Mouse (Mus musculus) kidney, postnatal 14 days (tissue): ENCODE data around the gene Narfl.
A peak's percentile ranks its signal among the peaks of the same experiment; 100 is the strongest.
"Not testable (repeated sequence)": the region's sequence is repeated elsewhere in the genome, so short reads cannot be mapped to it uniquely, and the experiment has no call there.

ENCODE experiments used
- DNase-seq: peaks from one replicate; pipeline ENCODE4 v3.0.0; 2022; ENCODE audit warnings: mixed read lengths

The Narfl gene

DNA sequence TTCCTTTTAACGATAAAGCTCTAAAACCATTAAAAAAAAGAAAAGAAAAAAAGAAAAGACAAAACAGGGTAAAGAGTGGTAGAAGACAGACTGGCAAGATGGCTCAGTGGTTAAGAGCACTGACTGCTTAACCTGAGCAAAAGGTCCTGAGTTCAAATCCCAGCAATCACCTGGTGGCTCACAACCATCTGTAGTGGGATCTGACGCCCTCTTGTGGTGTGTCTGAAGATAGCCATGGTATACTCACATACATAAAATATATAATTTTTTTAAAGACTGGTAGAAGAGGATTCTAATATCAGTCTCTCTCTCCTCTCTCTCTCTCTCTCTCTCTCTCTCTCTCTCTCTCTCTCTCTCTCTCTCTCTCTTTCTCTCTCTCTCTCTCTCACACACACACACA is 33.9 kb downstream of the Narfl start:
- DNase-seq: not testable (repeated sequence)

DNA sequence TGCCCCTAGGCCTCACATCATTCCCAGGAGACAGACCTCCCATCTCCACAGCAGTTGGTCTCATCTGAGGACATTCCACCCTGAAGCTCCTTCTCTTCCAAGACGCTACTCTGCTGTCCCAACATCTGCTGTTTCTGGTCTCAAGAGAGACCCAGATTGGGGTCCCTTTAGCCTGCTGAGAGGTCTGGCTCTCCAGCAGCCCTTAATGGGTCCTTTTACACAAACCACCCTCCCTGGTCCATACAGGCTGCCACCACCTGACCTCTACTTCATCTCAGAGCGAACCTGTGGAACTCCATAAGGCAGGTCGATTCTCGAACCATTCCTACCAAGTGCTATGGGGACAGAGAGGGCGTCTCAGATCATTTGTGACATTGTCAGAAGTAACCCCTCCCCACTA is 34.5 kb downstream of the Narfl start:
- no peak for DNase-seq

DNA sequence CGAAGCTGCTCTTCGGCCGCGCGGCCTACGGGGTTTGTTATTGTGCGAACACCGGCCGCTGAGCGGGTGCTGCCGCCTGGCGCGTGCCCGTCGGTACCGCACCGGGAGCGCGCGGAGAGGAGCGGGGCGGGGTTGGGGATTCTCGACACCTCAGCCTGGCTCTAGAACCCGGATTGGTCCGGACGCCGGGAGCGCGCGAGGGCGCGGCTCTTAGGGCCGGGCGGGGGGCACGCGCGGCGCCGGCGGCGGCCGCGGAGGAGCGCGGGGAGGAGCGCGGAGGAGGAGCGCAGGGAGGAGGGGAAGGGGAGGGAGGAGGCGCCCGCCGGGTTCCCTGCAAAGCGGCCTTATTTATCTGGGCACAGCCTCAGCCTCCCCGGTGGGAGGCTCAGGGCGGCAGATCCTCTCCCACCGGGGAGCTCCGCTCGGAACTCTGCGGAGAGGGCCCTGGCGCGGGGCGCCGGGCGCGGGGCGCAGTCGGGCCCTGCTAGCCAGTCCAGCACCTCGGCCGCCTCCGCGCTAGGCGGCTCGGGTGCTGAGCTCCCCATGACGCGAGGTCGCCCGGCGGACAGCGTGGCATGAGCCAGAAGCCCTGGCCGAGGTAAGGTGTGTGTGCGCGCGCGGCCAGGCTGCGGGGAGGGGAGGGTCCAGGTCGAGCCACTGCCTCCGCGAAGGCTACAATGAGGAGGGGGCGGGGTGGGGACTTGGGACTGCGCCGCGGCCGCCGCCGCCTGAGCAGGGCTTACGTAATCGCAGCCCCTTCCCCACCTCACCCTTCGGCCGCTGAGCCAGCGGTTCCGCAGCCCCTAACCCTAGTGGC is 35.4 kb downstream of the Narfl start, which contains the start of gene Fbxl16:
Gene Fbxl16, plus strand, starts transcription at position 297 of the 817 bp plus-strand sequence.
- peak; percentile 84 for DNase-seq

DNA sequence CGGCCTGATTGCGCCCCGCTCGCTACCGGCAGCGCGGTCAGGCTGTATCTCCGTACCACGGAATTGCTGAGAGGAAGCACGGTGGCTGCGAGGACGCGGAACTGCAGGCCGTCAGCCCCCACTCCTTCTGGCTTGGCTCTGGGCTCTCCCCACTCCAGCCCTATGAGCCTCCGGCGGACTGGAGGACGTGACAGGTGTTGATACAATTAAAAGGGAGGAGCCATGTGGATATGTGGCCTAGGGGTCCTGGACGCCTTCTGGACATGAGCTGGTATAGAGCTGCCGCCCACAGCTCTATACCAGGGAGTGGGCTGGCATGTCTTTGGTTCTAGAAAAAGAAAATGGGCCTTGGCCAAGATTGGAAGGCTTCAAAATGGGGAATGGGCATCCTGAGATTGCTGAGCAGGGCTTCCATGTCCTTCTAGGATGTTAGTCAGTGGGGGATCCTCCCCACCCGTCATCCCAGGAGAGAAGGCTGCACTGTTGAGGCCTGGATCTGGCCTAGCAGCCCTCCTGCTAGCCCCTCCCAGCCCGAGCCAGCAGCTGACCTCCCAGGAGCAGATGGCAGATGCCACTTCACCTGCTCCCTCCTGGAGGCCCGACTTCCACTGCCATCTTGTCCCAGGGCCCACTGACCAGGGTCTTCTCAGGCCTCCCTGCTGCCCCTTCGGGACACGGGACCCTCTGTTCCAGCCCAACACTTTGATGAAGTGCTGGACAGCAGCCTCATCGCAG is 36.2 kb downstream of the Narfl start:
- no peak for DNase-seq

DNA sequence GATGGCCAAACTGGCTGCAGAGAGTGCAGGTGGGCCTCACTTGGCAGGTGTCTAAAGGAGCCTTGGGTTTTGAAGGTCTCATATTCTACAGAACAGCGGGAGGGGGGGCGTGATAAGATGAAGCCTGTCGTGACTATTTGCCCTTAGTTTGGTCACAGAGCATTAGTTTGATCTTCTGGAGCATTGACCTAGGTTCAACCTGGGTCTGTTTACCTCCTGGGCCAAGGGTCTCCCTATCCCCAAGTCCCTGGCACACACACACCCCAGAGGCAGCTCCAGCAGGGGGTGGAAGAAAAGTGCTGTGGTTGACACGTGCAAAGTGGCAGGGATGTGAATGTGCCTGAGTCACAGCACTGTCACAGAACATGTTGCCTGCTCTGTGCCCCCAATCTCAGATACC is 37.3 kb downstream of the Narfl start:
- DNase-seq: no peak

DNA sequence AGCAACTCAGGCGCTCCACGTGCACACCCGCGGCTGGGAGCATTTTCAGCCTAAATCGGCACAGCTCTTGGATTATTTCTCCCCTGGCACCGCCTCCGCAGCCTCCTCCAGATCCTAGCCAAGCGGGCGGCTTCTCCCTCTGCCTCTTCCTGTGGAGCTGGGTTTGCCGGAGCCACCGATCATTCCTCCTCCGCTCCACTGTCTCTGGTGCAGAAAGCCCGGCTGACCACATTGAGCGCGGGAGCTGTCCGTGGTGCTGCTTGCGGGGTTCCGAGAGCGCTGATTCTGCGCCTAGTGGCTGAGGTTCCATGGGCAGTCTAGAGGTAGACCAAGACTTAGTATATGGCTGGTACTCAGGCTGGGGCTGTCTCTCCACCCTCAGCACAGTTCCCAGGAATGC is 39.9 kb downstream of the Narfl start:
- DNase-seq: peak; percentile 90

DNA sequence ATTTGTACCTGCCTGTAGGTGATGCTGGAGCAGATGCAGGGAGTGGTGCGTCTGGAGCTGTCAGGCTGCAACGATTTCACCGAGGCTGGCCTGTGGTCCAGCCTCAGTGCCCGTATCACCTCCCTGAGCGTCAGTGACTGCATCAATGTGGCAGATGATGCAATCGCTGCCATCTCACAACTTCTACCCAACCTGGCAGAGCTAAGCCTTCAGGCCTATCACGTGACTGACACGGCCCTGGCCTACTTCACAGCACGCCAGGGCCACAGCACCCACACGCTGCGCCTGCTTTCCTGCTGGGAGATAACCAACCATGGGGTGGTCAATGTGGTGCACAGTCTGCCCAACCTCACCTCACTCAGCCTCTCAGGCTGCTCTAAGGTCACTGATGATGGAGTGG is 44.1 kb downstream of the Narfl start:
- DNase-seq: no peak

DNA sequence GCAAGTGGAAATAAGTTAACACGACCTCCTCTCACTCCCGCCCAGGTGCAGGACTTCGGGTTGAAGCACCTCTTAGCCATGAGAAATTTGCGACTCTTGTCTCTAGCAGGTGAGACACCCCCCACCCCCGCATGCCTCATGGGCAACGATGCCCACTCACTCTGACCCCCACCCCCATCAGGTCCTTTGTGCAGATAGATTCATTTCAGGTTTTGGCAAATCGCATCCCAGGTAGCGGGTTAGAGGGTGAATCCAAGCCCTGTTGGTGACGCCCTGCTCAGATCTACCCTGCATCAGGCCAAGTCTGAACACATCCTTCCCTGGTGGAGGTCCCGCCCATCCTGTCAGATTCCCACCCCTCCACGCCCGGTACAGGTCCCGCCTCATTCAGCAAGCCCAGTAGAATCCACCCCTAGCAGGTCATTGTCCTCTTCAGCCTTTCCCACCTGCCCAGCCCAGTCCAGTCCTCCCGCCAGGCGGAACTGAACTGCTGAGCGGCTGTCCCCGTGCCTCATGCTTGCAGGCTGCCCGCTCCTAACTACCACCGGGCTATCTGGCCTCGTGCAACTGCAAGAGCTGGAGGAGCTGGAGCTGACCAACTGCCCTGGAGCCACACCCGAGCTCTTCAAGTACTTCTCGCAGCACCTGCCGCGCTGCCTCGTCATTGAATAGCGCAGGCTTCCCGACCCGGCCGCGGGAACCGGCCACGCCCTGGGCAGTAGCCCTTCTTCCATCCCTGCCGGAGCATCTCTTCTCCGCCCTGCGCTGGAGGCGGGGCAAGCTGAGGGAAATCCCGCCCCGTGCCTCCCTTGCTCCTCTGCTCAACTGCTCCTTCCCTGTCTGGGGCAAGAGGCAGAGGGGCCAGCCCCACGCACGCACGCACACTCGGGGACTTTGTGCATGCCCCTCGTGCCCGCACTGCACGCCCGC is 45.5 kb downstream of the Narfl start:
- DNase-seq: no peak

DNA sequence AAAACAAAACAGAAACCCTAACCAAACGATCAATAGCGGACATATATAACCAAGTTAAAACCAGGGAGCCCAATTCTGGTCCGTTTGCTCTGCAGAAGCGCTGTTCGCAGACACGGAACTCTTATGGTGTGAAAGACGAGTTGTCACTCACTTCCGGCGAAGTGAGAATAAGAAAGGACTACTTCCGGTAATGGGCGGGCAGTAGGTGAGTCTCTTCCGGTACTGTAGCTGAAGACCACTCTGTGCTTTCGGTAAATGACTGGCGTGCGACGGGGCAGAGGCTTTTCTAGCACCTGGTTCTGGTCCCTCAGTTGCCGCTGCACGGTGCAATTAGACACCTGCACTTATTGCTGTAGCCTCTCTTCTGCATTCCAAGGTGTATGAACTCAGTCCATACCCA is 49.9 kb downstream of the Narfl start, which contains the start of gene Wdr24:
Gene Wdr24, plus strand, starts transcription at position 176 of the 400 bp plus-strand sequence.
- DNase-seq: peak; percentile 86

DNA sequence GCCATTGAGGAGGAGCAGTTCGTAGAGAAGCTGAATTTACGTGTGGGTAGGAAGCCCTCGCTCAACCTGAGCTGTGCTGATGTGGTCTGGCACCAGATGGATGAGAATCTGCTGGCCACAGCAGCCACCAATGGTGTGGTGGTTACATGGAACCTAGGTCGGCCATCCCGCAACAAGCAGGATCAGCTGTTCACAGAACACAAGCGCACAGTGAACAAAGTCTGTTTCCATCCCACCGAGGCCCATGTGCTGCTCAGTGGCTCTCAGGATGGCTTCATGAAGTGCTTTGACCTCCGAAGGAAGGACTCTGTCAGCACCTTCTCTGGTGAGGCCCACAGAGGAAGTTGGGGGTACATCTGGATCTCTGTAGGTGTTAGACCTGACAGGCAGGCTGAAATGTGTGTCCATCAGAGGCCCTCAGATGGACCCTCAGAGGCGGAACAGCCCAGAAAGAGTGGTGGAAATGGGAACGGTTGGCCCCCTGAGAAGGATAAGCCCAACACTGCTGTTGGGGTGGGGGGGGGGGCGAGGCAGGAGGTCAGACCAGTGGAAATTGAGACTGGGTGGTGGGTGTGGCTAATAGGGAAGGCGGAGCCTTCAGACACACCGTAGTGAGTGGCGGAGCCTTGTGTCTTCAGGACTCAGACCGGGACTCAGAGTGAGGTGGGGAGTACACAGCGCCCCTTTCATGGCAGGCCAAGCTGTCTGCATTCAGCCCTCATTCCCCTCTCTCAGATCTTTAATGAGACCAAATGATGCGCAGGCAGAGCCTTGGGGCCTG is 51.0 kb downstream of the Narfl start:
- no peak for DNase-seq

DNA sequence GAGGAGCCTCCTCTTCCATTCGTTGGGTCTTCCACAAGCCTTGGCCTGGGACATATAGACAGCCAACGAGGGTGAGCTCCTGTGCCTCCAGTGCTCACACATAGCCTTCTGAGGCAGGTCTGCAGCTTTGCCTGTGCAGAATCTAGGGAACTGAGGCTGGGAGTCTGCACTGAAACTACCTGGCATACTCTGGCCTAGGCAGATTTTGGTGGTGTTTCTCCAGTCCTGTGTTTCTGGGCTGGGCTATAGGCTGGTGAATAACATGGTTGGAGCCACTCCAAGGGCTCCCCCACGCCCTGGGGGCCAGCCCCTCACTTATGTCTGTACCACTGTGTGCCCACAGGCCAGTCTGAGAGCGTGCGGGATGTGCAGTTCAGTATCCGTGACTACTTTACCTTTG is 51.7 kb downstream of the Narfl start:
- no peak for DNase-seq

DNA sequence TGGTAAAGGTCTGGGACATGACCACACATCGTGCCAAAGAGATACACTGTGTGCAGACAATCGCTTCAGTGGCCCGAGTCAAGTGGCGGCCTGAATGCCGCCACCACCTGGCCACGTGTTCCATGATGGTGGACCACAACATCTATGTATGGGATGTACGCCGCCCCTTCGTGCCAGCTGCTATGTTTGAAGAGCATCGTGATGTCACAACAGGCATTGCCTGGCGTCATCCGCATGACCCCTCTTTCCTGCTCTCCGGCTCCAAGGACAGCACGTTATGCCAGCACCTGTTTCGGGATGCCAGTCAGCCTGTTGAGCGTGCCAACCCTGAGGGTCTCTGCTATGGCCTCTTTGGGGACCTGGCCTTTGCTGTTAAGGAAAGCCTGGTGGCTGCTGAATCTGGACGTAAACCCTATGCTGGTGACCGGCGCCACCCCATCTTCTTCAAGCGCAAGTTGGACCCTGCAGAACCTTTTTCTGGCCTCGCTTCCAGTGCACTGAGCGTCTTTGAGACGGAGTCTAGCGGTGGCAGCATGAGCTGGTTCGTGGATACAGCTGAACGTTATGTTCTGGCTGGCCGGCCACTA is 52.5 kb downstream of the Narfl start:
- no peak for DNase-seq

DNA sequence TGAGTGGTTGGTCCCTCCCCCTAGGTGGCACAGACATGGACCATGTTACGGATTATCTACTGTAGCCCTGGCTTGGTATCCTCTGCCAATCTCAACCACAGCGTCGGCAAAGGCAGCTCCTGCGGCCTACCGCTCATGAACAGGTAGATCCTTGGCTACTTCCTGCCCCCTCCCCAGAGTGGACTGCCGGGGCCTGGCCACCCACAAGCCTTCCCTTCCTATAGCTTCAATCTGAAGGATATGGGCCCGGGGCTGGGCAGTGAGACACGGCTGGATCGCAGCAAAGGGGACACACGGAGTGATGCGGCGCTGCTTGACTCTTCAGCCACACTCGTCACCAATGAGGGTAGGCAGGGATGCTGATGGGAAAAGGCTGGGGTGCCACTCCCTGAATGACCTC is 53.4 kb downstream of the Narfl start:
- no peak for DNase-seq

DNA sequence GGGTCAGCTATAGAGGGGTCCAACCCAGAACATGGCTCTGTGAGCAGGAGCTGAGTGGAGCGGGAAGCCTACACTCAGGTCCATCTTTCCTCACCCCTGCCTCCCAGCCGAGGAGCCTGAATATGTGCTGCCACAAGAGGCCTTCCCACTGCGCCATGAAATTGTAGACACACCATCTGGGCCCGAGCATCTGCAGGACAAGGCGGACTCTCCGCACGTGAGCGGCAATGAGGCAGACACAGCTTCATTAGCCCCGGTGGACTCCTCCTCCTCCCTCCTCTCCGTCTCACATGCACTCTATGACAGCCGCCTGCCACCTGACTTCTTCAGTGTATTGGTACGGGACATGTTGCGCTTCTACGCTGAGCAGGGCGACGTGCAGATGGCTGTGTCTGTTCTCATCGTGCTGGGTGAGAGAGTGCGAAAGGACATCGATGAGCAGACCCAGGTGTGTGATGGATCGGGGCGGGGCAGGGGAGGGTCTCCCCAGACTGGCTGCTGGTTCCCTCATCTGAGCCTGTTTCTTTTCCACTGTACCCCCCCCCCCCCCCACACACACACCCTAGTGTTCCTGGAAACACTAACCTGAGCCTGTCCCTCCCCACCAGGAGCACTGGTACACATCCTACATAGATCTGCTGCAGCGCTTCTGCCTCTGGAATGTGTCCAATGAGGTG is 54.1 kb downstream of the Narfl start:
- DNase-seq: no peak

DNA sequence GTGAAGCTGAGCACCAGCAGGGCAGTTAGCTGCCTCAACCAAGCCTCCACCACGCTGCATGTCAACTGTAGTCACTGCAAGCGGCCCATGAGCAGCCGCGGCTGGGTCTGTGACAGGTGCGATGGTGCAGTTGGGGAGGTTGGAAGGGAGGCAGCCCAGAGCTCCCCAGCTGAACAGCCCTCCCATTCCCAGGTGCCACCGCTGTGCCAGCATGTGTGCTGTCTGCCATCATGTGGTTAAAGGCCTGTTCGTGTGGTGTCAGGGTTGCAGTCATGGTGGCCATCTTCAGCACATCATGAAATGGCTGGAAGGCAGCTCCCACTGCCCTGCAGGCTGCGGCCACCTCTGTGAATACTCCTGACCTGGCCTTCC is 54.6 kb downstream of the Narfl start:
- DNase-seq: no peak

DNA sequence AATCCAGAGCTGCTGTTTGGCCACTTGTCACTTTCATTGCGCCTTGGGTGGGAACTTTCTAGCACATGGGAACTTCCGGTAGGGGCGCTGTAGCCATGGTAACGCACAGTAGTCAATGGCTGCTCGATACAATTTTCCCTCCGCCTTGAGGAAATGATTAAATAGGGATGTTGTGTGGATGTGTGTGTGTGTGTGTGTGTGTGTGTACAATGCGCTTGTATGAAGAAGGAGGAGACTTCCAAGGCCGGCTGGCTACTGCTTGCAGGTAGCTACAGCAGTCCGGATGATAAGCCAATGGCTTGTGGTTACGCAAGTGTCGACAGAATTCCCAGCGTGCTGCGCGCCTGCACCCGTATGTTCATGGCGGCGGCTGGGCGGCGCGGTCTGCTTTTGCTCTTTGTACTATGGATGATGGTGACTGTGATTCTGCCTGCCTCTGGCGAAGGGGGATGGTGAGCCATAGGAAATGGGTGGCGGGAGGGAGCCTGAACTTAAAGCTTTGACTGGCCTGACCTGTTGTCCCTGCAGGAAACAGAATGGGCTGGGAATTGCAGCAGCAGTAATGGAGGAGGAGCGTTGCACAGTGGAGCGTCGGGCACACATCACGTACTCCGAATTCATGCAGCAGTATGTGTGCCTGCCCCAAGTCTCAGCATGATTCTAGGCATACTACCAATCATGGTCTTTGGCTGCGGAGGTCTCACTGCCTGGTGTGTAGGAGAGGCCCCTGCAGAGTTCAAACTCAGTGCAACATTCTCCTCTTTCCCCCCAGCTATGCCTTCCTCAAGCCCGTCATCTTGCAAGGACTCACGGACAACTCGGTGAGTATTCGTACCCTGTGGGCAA is 55.4 kb downstream of the Narfl start, which contains the start of gene Jmjd8:
Gene Jmjd8, plus strand, starts transcription at position 156 of the 846 bp plus-strand sequence.
- peak; percentile 88 for DNase-seq

DNA sequence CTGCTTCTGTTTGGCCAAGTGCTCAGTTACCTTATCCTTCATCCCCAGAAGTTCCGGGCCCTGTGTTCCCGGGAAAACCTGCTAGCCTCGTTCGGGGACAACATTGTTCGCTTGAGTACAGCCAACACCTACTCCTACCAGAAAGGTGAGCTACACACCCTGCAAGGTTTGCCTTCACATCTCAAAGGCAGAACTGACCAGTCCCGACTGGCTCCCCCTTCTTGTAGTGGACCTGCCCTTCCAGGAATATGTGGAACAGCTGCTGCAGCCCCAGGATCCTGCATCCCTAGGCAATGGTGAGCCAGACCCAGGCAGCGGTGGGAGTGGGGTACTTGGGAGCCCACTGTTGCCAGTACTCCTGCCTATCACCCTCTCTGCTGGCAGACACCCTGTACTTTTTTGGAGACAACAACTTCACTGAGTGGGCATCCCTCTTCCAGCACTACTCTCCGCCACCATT is 56.0 kb downstream of the Narfl start:
- DNase-seq: no peak

DNA sequence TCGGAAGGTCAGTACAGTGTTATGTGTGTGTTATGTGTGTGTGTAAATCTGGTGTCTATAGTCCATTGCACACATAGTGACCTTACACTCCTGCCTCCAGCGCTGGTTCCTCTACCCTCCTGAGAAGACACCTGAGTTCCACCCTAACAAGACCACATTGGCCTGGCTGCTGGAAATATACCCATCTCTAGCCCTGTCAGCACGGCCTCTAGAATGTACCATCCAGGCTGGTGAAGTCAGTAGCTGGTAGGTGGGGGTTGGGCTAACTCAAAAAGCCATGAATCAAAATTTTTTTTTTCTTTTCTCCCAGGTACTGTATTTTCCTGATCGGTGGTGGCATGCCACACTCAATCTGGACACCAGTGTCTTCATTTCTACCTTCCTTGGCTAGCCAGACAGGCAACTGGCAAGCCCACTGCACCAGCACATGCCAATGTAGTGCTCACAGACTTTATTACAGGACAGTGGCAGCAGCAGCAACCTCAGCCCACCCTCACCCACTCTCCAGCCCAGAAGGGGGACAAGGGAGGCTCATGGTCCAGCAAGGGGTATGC is 56.7 kb downstream of the Narfl start:
- DNase-seq: no peak

DNA sequence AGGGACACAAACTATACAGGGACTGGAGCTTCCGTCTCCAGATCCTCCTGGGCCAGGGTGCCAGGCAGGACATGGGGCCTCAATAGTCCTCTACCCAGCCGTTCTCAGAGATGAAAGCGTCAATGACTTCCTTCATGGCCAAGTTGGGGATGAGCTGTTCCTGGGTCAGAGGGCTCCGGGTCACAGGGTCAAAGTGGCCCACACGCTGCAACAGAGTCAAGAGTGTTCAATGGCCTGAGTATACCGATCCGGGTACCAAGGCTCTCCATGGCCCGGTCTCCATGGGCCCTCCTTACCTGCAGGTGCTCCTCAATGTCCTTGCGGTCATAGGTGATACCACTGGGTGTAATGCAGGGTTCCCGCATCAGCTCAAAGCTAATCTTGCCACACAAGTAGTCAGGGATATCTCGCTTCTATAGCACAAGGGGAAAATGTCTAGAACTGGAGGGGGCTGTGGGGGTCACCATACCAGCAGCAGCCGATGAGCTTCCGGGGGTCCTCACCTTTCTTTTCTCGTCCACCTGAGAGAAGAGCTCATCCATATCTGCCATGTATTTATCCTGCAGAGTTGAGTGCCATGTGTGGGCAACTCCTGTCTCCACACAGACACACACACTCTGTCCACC is 57.3 kb downstream of the Narfl start:
- no peak for DNase-seq
